Mouse (Mus musculus) hindbrain, embryonic 12.5 days (tissue): ENCODE data around the gene Camta1. TPM values are rescaled to one million over a fixed set of nuclear protein-coding genes. Genes with fewer than 3 reads are reported as not detected.

Experiments used
- ATAC-seq: fragments of 200-750 bp; cut with Nextera tagmentation; 2 replicates; pipeline ENCODE4 v1.8.0; 2017; ENCODE audit warnings: moderate TSS enrichment; ENCODE audit not compliant: low FRiP score
- H3K27ac ChIP-seq: fragments of 300-500 bp; sonication (generic); 2 replicates; pipeline ENCODE4 v1.5.1; 2016; ENCODE audit warnings: mild to moderate bottlenecking
- H3K27me3 ChIP-seq: fragments of 300-500 bp; sonication (generic); 2 replicates; pipeline ENCODE4 v1.6.1; 2016; ENCODE audit warnings: mild to moderate bottlenecking
- H3K36me3 ChIP-seq: fragments of 300-500 bp; sonication (generic); 2 replicates; pipeline ENCODE4 v1.6.1; 2016; ENCODE audit warnings: mild to moderate bottlenecking
- H3K4me1 ChIP-seq: fragments of 300-500 bp; sonication (generic); 2 replicates; pipeline ENCODE4 v1.6.1; 2016
- H3K4me2 ChIP-seq: fragments of 300-500 bp; sonication (generic); replicated peaks from 2 replicates; pipeline ENCODE4 v1.6.1; 2016; ENCODE audit warnings: mild to moderate bottlenecking
- H3K4me3 ChIP-seq: fragments of 300-500 bp; sonication (generic); 2 replicates; pipeline ENCODE4 v1.5.1; 2016; ENCODE audit warnings: mild to moderate bottlenecking
- H3K9ac ChIP-seq: fragments of 300-500 bp; sonication (generic); 2 replicates; pipeline ENCODE4 v1.6.1; 2016; ENCODE audit warnings: mild to moderate bottlenecking, moderate library complexity
- H3K9me3 ChIP-seq: fragments of 300-500 bp; sonication (generic); replicated peaks from 2 replicates; pipeline ENCODE4 v1.6.1; 2016; ENCODE audit warnings: mild to moderate bottlenecking
- WGBS: fragments of 180-500 bp; shearing (Covaris S2); methylation state at CpG from one replicate; pipeline ENCODE4 v1.1.7; 2016; 5-methylcytosine and 5-hydroxymethylcytosine counted together
- polyA plus RNA-seq: library from polyadenylated mRNA; unstranded; fragments of >200 nt; fragmentation: Nextera tagmentation; extraction: Ambion mirVana; gene quantifications from 2 replicates; pipeline ENCODE4 v1.2.1, GENCODE M21; 2016

Camta1 gene
- polyA plus RNA-seq, 1 experiment from 2014 or later, result 136 TPM

DNA sequence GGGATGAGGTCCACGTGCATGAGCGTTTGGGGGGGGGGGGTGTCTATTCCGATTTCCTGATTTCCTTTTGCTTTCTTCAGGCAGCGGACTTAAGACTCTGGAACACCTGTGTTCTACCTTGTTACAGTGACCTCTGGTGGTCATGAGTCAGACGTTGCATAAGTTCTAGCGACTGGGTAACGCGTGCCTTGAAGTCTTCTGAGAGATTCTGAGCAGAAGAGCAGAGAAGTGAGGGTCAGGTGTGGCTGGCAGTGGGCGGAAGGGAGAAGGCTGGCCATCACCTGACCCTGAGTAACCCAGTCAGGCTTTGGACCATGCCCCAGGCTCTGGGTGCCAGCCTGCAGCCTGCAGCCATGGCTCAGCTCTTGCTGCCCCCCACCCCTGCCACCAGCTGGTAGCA lies 222.7 kb downstream of the Camta1 start:
- ATAC-seq, result no peak
- no peak overlapping the region for H3K27ac ChIP-seq
- no peak overlapping the region for H3K4me3 ChIP-seq
- WGBS, result 27% methylated on average over 9 of the region's 9 CpGs
- no peak overlapping the region for H3K4me2 ChIP-seq
- H3K36me3 ChIP-seq, result no peaks in the 10 kb centered on the region
- H3K9me3 ChIP-seq, result no peaks in the 10 kb centered on the region
- no peaks in the 10 kb centered on the region for H3K27me3 ChIP-seq
- H3K9ac ChIP-seq, result no peak overlapping the region
- H3K4me1 ChIP-seq, result peaks cover 21% of the 10 kb centered on the region

DNA sequence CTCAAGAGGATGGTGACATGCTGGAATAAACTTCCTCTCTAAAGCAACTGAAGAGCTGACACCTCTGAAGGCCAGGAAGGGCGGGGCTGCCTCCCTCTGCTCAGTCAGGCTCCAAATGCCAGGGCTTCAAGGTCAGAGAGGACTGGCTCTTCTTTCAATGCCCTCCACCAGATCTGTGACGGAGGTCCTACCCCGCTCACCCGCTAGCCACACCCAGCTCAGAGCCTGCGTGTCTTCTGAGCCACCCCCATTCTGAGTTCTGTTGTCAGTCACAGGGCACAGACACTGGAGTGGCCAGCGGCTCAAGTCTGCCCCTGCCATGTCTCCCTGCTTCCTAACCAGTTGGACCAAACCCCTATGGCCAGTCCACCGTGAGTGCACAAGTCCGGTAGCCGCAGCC lies 224.3 kb downstream of the Camta1 start:
- Histone ChIP-seq H3K4me2 (no peak overlapping the region), H3K9ac (no peak overlapping the region)
- 63% methylated on average over 9 of the region's 9 CpGs for WGBS

DNA sequence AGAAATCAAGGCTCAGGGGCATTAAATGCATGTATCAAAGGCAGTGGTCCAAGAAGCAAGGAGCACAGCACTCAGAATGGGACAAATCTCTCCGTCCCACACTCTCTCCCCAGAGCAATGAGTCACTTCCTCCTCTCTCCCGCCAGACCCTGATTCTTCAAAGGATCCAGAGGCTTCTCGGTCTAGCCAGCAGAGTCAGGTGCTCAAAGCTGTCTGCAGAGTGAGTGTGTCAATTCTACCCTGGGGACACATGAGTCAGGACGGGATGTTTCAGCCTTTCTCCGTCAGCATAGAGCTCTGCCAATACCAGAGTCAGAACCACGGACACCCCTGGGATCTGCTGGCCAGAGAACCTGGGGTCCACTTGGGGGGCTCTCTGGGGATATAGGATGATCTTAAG lies 226.9 kb downstream of the Camta1 start:
- no peak for ATAC-seq
- H3K9ac ChIP-seq, result no peak overlapping the region
- no peaks in the 10 kb centered on the region for H3K27me3 ChIP-seq
- no peak overlapping the region for H3K27ac ChIP-seq
- no peak overlapping the region for H3K4me2 ChIP-seq
- no peaks in the 10 kb centered on the region for H3K36me3 ChIP-seq
- 57% methylated on average over 6 of the region's 6 CpGs for WGBS
- H3K4me1 ChIP-seq, result peaks cover 29% of the 10 kb centered on the region
- no peak overlapping the region for H3K4me3 ChIP-seq
- no peaks in the 10 kb centered on the region for H3K9me3 ChIP-seq

More for the DNA sequence above, 224.3 kb downstream of the Camta1 start:
- ATAC-seq, result 0 out of 2 replicates have a peak, but pooled peaks have one; percentile 11
- Histone ChIP-seq H3K36me3 (no peaks in the 10 kb centered on the region), H3K4me3 (no peak overlapping the region), H3K9me3 (no peaks in the 10 kb centered on the region), H3K27ac (no peak overlapping the region), H3K27me3 (no peaks in the 10 kb centered on the region), H3K4me1 (peaks cover 21% of the 10 kb centered on the region)

GRCm38 (mm10) chr4:151633795-151634194 lies 227.9 kb downstream of the Camta1 start:
- H3K4me3 ChIP-seq, result no peak overlapping the region
- 91% methylated on average over 8 of the region's 8 CpGs for WGBS
- H3K4me2 ChIP-seq, result no peak overlapping the region
- H3K9ac ChIP-seq, result no peak overlapping the region
- H3K9me3 ChIP-seq, result no peaks in the 10 kb centered on the region
- H3K27me3 ChIP-seq, result no peaks in the 10 kb centered on the region; the same call in 1 of the 2 replicates
- peaks cover 29% of the 10 kb centered on the region for H3K4me1 ChIP-seq
- H3K36me3 ChIP-seq, result no peaks in the 10 kb centered on the region
- H3K27ac ChIP-seq, result no peak overlapping the region
- ATAC-seq, result no peak

- Histone ChIP-seq H3K9ac (no peak overlapping the region), H3K27me3 (no peaks in the 10 kb centered on the region; the same call in 1 of the 2 replicates), H3K4me2 (no peak overlapping the region), H3K27ac (no peak overlapping the region), H3K4me1 (peaks cover 23% of the 10 kb centered on the region), H3K9me3 (no peaks in the 10 kb centered on the region), H3K36me3 (no peaks in the 10 kb centered on the region), H3K4me3 (no peak overlapping the region)
- no peak for ATAC-seq
- 81% methylated on average over 6 of the region's 6 CpGs for WGBS
Measured at GRCm38 (mm10) chr4:151632321-151632720, 229.4 kb downstream of the Camta1 start.

DNA sequence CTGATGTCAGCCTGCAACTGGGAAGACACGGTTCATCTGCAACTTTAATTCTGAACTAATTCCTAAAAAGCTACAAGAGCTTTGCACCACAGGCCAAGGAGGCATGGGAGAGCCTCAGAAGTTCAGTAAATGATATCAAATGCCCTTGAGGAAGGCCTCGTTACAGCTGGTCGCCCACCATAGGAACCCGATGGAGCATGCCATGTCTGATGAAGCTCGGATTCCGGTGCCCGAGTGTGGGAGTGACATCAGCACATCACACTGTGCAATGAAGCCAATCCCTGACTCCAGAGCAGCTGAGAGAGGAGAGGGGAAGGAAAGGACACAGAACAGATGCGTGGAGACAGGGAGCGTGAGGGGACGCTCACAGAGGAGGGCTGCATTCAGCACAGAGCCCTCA lies 231.0 kb downstream of the Camta1 start:
- Histone ChIP-seq H3K9me3 (no peaks in the 10 kb centered on the region), H3K27ac (peak overlapping the region; percentile 30; the same call in 1 of the 2 replicates), H3K27me3 (no peaks in the 10 kb centered on the region; the same call in 1 of the 2 replicates), H3K4me3 (no peak overlapping the region), H3K4me1 (peaks cover 20% of the 10 kb centered on the region), H3K9ac (no peak overlapping the region), H3K4me2 (no peak overlapping the region), H3K36me3 (no peaks in the 10 kb centered on the region)
- no peak for ATAC-seq
- WGBS, result 31% methylated on average over 10 of the region's 10 CpGs

GRCm38 (mm10) chr4:151630231-151630630 lies 231.4 kb downstream of the Camta1 start:
- no peak overlapping the region for H3K27ac ChIP-seq
- no peaks in the 10 kb centered on the region for H3K9me3 ChIP-seq
- H3K36me3 ChIP-seq, result no peaks in the 10 kb centered on the region
- ATAC-seq, result no peak
- H3K27me3 ChIP-seq, result no peaks in the 10 kb centered on the region; the same call in 1 of the 2 replicates
- 36% methylated on average over 3 of the region's 3 CpGs for WGBS
- H3K9ac ChIP-seq, result no peak overlapping the region
- H3K4me1 ChIP-seq, result peaks cover 16% of the 10 kb centered on the region
- H3K4me3 ChIP-seq, result no peak overlapping the region
- no peak overlapping the region for H3K4me2 ChIP-seq

- WGBS, result 69% methylated on average over 14 of the region's 14 CpGs
- Histone ChIP-seq H3K9me3 (peaks cover 4% of the 10 kb centered on the region), H3K27ac (no peak overlapping the region), H3K4me1 (peaks cover 17% of the 10 kb centered on the region), H3K4me3 (no peak overlapping the region), H3K27me3 (no peaks in the 10 kb centered on the region), H3K36me3 (no peaks in the 10 kb centered on the region), H3K9ac (no peak overlapping the region), H3K4me2 (no peak overlapping the region)
- ATAC-seq, result no peak
Measured at GRCm38 (mm10) chr4:151619541-151620016, 242.1 kb downstream of the Camta1 start.

DNA sequence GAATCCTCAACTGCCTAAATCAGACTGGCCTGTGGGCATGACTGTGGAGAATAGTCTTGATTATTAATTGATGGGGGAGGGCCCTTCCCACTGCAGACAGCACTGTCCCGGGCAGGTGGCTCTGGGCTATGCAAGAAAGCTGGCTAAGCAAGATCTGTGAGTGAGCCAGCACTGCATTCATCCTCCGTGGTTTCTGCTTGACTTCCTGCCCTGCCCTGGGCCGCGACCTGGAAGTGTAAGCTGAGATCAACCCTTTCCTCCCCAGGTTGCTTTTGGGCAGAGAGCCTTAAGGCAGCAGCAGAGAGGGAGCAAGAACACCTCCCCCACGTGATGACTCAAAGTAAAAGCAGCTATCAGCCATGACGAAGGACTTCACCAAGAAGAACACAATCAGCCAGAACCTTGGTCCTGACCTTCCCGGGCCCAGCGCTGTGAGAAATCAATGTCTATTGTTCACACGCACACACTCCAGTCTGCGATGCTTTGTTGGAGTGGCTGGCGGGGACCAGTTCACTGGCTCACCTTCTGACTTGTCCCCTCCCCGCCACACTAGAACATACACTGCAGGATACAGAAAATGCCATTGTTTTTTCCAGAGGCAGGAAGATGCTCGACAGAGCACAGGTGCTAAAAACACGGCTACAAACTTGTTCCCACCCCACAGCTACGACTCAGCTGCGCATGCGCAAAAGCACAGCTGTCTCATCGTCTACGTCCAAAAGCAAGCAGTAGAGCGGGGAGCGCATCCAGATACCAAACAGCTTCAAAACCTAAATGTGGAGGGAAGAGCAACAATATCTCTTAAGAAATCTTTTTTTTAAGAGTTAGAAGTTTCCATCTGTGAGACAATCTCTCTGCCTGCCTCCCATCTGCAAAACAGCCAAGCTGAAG lies 243.0 kb downstream of the Camta1 start:
- Histone ChIP-seq H3K27ac (peak overlapping the region; percentile 17; the same call in 1 of the 2 replicates), H3K4me3 (no peak overlapping the region), H3K4me1 (peaks cover 17% of the 10 kb centered on the region), H3K9me3 (peaks cover 12% of the 10 kb centered on the region), H3K4me2 (peak overlapping the region; percentile 11; the same call in 1 of the 2 replicates), H3K9ac (no peak overlapping the region), H3K36me3 (no peaks in the 10 kb centered on the region), H3K27me3 (no peaks in the 10 kb centered on the region)
- peak; percentile 66 for ATAC-seq
- WGBS, result 32% methylated on average over 21 of the region's 21 CpGs

DNA sequence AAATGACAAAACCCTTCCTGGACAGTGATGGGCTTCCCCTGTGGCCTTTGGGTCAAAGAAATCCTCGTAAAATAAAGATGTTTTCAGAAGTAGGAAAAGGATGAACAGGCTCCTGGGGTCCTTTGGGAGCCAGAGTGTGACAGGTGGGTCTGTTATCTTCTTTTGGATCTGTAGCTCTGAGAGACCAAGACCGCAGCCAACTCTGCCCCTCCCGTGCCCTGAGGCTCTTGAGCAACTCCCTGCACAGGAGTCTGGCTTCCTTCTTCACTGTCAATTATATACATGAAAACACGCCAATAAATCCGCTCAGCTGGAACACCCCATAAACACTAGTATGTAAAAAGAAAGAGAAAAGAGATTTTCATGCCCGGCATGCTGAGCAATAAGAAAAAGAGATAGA lies 250.1 kb downstream of the Camta1 start:
- Histone ChIP-seq H3K27ac (no peak overlapping the region), H3K9ac (no peak overlapping the region), H3K36me3 (no peaks in the 10 kb centered on the region), H3K27me3 (no peaks in the 10 kb centered on the region), H3K9me3 (peaks cover 12% of the 10 kb centered on the region), H3K4me2 (no peak overlapping the region), H3K4me3 (no peak overlapping the region), H3K4me1 (no peaks in the 10 kb centered on the region)
- no peak for ATAC-seq
- WGBS, result 69% methylated on average over 6 of the region's 6 CpGs

GRCm38 (mm10) chr4:151610266-151610665 lies 251.4 kb downstream of the Camta1 start:
- H3K4me1 ChIP-seq, result no peaks in the 10 kb centered on the region
- 15% methylated on average over 8 of the region's 8 CpGs for WGBS
- H3K4me2 ChIP-seq, result no peak overlapping the region
- H3K36me3 ChIP-seq, result no peaks in the 10 kb centered on the region
- no peak overlapping the region for H3K9ac ChIP-seq
- H3K27ac ChIP-seq, result no peak overlapping the region
- ATAC-seq, result peak; percentile 61; the same call in 1 of the 2 replicates
- no peaks in the 10 kb centered on the region for H3K27me3 ChIP-seq
- no peak overlapping the region for H3K4me3 ChIP-seq
- H3K9me3 ChIP-seq, result peaks cover 12% of the 10 kb centered on the region

- Histone ChIP-seq H3K4me2 (no peak overlapping the region), H3K36me3 (no peaks in the 10 kb centered on the region), H3K4me1 (no peaks in the 10 kb centered on the region), H3K27ac (no peak overlapping the region), H3K27me3 (peaks cover 3% of the 10 kb centered on the region; the same call in 1 of the 2 replicates), H3K9me3 (no peaks in the 10 kb centered on the region), H3K9ac (no peak overlapping the region), H3K4me3 (no peak overlapping the region)
- ATAC-seq, result no peak
- 39% methylated on average over 6 of the region's 6 CpGs for WGBS
Measured at GRCm38 (mm10) chr4:151604907-151605306, 256.8 kb downstream of the Camta1 start.
